Mouse (Mus musculus): ENCODE results near the gene Polr3gl.
"Not testable (repeated sequence)": the region's sequence is repeated elsewhere in the genome, so short reads cannot be mapped to it uniquely, and the experiment has no call there.

The Polr3gl gene

GRCm38 (mm10) chr3:96593790-96594560, at the start of gene Polr3gl:
Gene Polr3gl (minus strand): TSS chr3:96594181.
- DNase-seq (ENCODE audit: extremely low spot score, low spot score), result peak; percentile 93

- peak; percentile 59 for DNase-seq (ENCODE audit: extremely low spot score, low spot score)
Measured at GRCm38 (mm10) chr3:96639219-96639618, 45.2 kb upstream of the Polr3gl start.

GRCm38 (mm10) chr3:96636448-96636847, 42.5 kb upstream of the Polr3gl start:
- no peak for DNase-seq (ENCODE audit: extremely low spot score, low spot score)

GRCm38 (mm10) chr3:96635906-96636305, 41.9 kb upstream of the Polr3gl start:
- DNase-seq (ENCODE audit: extremely low spot score, low spot score), result no peak

GRCm38 (mm10) chr3:96634928-96635879, 41.2 kb upstream of the Polr3gl start, which contains the start of the genes Pex11b and Gm42957:
Gene Pex11b (plus strand): TSS chr3:96635376.
Gene Gm42957 (plus strand): TSS chr3:96635474.
- peak; percentile 83 for DNase-seq (ENCODE audit: extremely low spot score, low spot score)

- DNase-seq (ENCODE audit: extremely low spot score, low spot score), result no peak
Measured at GRCm38 (mm10) chr3:96634015-96634414, 40.0 kb upstream of the Polr3gl start.

GRCm38 (mm10) chr3:96632058-96632457, 38.1 kb upstream of the Polr3gl start:
- no peak for DNase-seq (ENCODE audit: extremely low spot score, low spot score)

GRCm38 (mm10) chr3:96629729-96630600, 36.0 kb upstream of the Polr3gl start, which contains the start of gene Rbm8a:
Gene Rbm8a (plus strand): TSS chr3:96629933.
- DNase-seq (ENCODE audit: extremely low spot score, low spot score), result peak; percentile 95

GRCm38 (mm10) chr3:96623201-96623600, 29.2 kb upstream of the Polr3gl start:
- DNase-seq (ENCODE audit: extremely low spot score, low spot score), result no peak

GRCm38 (mm10) chr3:96617941-96618340, 24.0 kb upstream of the Polr3gl start:
- no peak for DNase-seq (ENCODE audit: extremely low spot score, low spot score)

- DNase-seq (ENCODE audit: extremely low spot score, low spot score), result no peak
Measured at GRCm38 (mm10) chr3:96606618-96607017, 12.6 kb upstream of the Polr3gl start.

GRCm38 (mm10) chr3:96606007-96606406, 12.0 kb upstream of the Polr3gl start:
- DNase-seq (ENCODE audit: extremely low spot score, low spot score), result not testable (repeated sequence)

- no peak for DNase-seq (ENCODE audit: extremely low spot score, low spot score)
Measured at GRCm38 (mm10) chr3:96603311-96603710, 9.3 kb upstream of the Polr3gl start.

GRCm38 (mm10) chr3:96602704-96603084, 8.7 kb upstream of the Polr3gl start:
- DNase-seq (ENCODE audit: extremely low spot score, low spot score), result no peak

- no peak for DNase-seq (ENCODE audit: extremely low spot score, low spot score)
Measured at GRCm38 (mm10) chr3:96601941-96602703, 8.1 kb upstream of the Polr3gl start.

GRCm38 (mm10) chr3:96601251-96601787, 7.3 kb upstream of the Polr3gl start:
- DNase-seq (ENCODE audit: extremely low spot score, low spot score), result peak; percentile 73

GRCm38 (mm10) chr3:96600639-96601250, 6.8 kb upstream of the Polr3gl start, which contains the start of gene Lix1l:
Gene Lix1l (plus strand): TSS chr3:96601149.
- DNase-seq (ENCODE audit: extremely low spot score, low spot score), result peak; percentile 92

- DNase-seq (ENCODE audit: extremely low spot score, low spot score), result no peak
Measured at GRCm38 (mm10) chr3:96599411-96599810, 5.4 kb upstream of the Polr3gl start.

GRCm38 (mm10) chr3:96599069-96599393, 5.0 kb upstream of the Polr3gl start:
- no peak for DNase-seq (ENCODE audit: extremely low spot score, low spot score)
